Mouse (Mus musculus) lung, postnatal 0 days (tissue): ENCODE results near the gene Ktn1.

Experiments used
- CTCF ChIP-seq: IDR thresholded peaks from 2 replicates; pipeline ENCODE4 v1.5.1; 2016; ENCODE audit warnings: antibody characterized with exemption, mild to moderate bottlenecking
- EP300 ChIP-seq: IDR thresholded peaks from 2 replicates; pipeline ENCODE4 v1.6.1; 2016; ENCODE audit warnings: antibody characterized with exemption, mild to moderate bottlenecking, control low read depth

- no peak for TF ChIP-seq CTCF
- no peak for TF ChIP-seq EP300
These were observed 15.8 kb upstream of the Ktn1 start for GRCm38 (mm10) chr14:47632419-47632818.
